ENCODE assay signal across 18 mouse cellular contexts in the genomic region with DNA sequence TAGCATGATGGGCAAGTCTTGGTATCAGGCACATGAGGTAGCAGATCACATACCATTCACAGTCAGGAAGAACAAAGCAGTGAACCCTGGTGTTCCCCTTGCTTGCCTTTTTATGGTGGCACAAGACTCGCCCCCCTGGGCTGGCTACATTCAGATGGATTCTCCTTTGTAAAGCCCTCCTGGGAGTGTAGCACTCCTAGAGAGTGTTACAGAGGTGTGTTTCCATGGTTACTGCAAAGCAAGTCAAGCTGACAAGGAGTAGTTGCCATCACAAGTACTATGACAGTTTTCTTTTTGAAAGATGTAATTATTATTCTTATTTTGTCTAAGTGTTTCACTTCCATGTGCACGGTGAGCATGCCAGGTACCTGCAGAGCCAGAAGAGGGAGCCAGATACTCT.
"Had no signal": no experiment of that assay in that cellular context is flagged by ENCODE, and none has a peak within 500 bp of the region (broad histone marks: within the 10 kb centered on the region; RNA-seq: fewer than 3 reads in every experiment).

No protein-coding gene starts in this region.

- ATAC-seq: midbrain, embryonic 16.5 days had no signal

- H3K27ac ChIP-seq: midbrain, embryonic 10.5 days; midbrain, embryonic 12.5 days; neural tube, embryonic 13.5 days; neural tube, embryonic 15.5 days had no signal

- H3K9ac ChIP-seq: lung, embryonic 14.5 days; midbrain, embryonic 12.5 days; neural tube, embryonic 13.5 days; neural tube, embryonic 15.5 days had no signal

- H3K27me3 ChIP-seq: midbrain, embryonic 12.5 days; neural tube, embryonic 13.5 days; neural tube, embryonic 15.5 days had no signal

- H3K9me3 ChIP-seq: neural tube, embryonic 15.5 days had no signal

- H3K4me1 ChIP-seq: midbrain, embryonic 10.5 days; midbrain, embryonic 12.5 days; neural tube, embryonic 13.5 days; neural tube, embryonic 15.5 days had no signal

- H3K4me3 ChIP-seq: midbrain, embryonic 10.5 days; midbrain, embryonic 12.5 days; myocyte; neural tube, embryonic 13.5 days; neural tube, embryonic 15.5 days had no signal

- H3K36me3 ChIP-seq: midbrain, embryonic 10.5 days; midbrain, embryonic 12.5 days; neural tube, embryonic 13.5 days; neural tube, embryonic 15.5 days had no signal

- H3K4me2 ChIP-seq: lung, embryonic 14.5 days; midbrain, embryonic 12.5 days; neural tube, embryonic 13.5 days; neural tube, embryonic 15.5 days had no signal

- DNase-seq: lung, embryonic 14.5 days; lung, postnatal 10 days; lung, postnatal 4 days; midbrain, embryonic 14.5 days; retina, postnatal 1 day; right cerebral cortex, adult 18-20 months; right cerebral cortex, postnatal 25 days; right cerebral cortex, postnatal 4 days; spleen, adult 18-20 months; thymus, adult 18-20 months; thymus, postnatal 14 days; thymus, postnatal 36 days had no signal
